9 mouse cellular contexts compared by ENCODE assay signal in genomic region chr8:108595061-108595419, GRCm38 (mm10).
DNase-seq lines count a peak whose midpoint lies in the region; ATAC-seq lines count a peak whose summit lies in the region.
"Had no signal": no experiment of that assay in that cellular context is flagged by ENCODE, and none has a peak within 500 bp of the region (broad histone marks: within the 10 kb centered on the region; RNA-seq: fewer than 3 reads in every experiment).

No protein-coding gene starts in this region.

- WGBS in limb, embryonic 13.5 days, result 48% methylated on average over 9 of the region's 9 CpGs

- H3K4me3 ChIP-seq in limb, embryonic 13.5 days, result no peak overlapping the region

- no peaks in the 10 kb centered on the region for H3K9me3 ChIP-seq in limb, embryonic 13.5 days

- no peak overlapping the region for H3K9ac ChIP-seq in limb, embryonic 13.5 days

- peak overlapping the region; percentile 86; the same call in 1 of the 2 replicates for H3K27ac ChIP-seq in limb, embryonic 13.5 days

- H3K4me1 ChIP-seq in limb, embryonic 13.5 days, result peaks cover 54% of the 10 kb centered on the region

- H3K36me3 ChIP-seq in limb, embryonic 13.5 days, result no peaks in the 10 kb centered on the region

- peak; percentile 28 for ATAC-seq in activated CD4-positive, CD25-positive, alpha-beta regulatory T cell, adult 4 months
- no peak for ATAC-seq in limb, embryonic 13.5 days (ENCODE audit: low FRiP score, low read depth)
- no peak for ATAC-seq in inflammation-experienced regulatory T-cells, adult 6 months

- no peaks in the 10 kb centered on the region for H3K27me3 ChIP-seq in limb, embryonic 13.5 days

- no peak overlapping the region; the same call in 1 of the 2 replicates for H3K4me2 ChIP-seq in limb, embryonic 13.5 days (replicated peaks)

- DNase-seq in embryo, embryonic 10 days (ENCODE audit: low spot score), result peak; percentile 23
- no peak for DNase-seq in embryo, embryonic 9.5 days (ENCODE audit: extremely low spot score)
- DNase-seq in layer of hippocampus, adult 9-11 months, result peak; percentile 6
- no peak for DNase-seq in layer of hippocampus, postnatal 25 days (ENCODE audit: extremely low spot score in 1 of 2, low spot score in 1 of 2)
- DNase-seq in adrenal gland, adult 2 months, result no peak
- DNase-seq: cerebellum, adult 11 months had no signal

Comparison
In these comparisons a context has a peak if more than half of its experiments do, and no peak if none do; other contexts are left out.
1. DNase-seq: peak in embryo, embryonic 10 days (single experiment) and layer of hippocampus, adult 9-11 months (single experiment); none in embryo, embryonic 9.5 days (single experiment), layer of hippocampus, postnatal 25 days (0 of 2) and adrenal gland, adult 2 months (single experiment).